Mouse (Mus musculus): ENCODE results near the gene Magi3.

Gene Magi3

GRCm38 (mm10) chr3:104189823-104190222 is 30.4 kb downstream of the Magi3 start:
- no peak for DNase-seq (ENCODE audit: low spot score)

DNA sequence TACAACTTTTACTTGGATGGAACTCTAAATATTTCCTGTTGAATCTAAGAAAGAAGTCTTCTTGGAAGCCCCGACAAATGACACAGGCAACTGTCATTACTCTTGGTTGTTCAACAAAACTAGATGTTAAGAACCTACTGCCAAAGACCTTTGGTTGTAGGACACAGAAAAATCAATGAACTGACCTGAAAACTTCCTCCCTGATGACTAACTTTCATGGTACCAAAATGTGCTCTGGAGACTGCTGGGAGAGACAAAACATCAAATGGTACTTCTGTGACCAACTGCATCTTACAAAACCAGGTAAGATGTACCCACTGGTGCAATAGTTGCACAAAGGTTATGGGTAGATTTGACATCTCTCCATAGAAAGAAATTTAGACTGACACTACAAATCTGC is 30.9 kb downstream of the Magi3 start:
- DNase-seq (ENCODE audit: low spot score): no peak

DNA sequence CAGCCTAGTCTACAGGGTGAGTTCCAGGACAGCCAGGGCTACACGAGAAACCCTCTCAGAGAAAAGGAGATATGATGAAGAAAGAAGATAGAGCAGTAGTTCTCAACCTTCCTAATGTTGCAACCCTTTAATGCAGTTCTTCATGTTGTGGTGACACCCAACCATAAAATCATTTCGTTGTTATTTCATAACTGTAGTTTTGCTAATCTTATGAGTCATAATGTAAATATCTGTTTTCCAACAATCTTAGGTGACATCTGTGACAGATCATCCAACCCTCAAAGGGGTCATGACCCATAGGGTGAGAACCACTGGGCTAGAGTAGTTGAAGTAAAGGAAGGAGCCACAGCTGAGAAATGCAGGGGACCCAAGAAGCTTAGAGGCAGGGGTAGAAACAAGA is 35.9 kb downstream of the Magi3 start:
- no peak for DNase-seq (ENCODE audit: low spot score)

DNA sequence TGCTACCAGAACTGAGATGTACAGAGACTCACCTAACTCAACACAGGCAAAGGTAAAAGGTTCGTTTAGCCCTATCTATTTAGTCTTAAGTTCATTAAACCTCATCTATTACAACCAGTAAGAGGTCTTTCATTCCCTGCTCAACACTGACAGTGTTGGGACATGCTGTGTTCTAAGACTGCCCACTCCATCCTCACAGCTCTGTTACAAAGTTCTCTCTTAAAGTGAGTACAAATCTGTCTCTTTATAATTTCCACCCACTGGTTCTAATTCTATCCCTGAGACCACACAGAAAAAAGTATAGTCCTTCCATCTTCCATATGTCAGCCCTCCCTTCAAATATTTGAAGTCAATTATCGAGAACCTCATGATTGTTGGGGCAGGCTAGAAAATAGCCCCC is 36.5 kb downstream of the Magi3 start:
- no peak for DNase-seq (ENCODE audit: low spot score)

DNA sequence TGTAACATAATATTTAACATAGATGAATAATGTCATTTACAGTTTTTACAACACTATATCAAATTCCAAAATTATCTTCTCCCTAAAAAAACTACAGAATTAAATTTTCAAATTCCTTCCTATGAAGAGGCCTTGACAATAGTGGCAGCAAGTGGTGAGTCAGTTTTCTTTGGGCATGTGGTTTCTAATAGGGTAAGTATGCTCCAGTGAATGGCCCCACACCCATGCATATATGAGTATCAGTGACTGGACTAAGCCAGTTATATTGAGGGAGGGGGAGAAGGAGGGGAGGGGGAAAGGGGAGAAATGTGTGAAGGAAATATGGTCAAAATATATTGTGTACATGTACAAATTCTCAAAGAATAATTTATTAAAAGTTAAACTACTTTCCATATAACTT is 37.5 kb downstream of the Magi3 start:
- no peak for DNase-seq (ENCODE audit: low spot score)

- no peak for DNase-seq (ENCODE audit: low spot score)
These were observed 58.8 kb downstream of the Magi3 start for GRCm38 (mm10) chr3:104161347-104161746.

- DNase-seq (ENCODE audit: low spot score): no peak
These were observed 59.6 kb downstream of the Magi3 start for GRCm38 (mm10) chr3:104160603-104161002.

DNA sequence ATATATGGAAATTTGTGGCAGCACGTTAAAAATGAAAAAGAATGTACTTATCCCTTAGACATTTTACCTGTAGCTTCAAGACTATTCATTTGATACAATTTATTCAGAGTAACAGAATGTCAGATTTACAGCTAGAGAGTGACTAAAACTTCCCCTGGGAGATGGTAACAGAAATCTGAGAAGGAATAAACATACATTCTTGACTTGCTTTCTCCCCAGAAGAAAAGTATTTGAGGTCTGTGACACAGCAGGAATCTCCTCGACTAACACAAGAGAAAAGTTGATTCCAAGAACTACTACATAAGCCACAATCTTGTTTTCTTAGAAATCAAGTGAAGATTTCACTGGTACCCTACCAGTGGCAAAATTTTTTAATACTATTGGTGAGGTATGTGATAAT is 70.0 kb downstream of the Magi3 start:
- DNase-seq (ENCODE audit: low spot score): no peak

GRCm38 (mm10) chr3:104142376-104142775 is 77.8 kb downstream of the Magi3 start:
- no peak for DNase-seq (ENCODE audit: low spot score)

GRCm38 (mm10) chr3:104138953-104139450 is 81.2 kb downstream of the Magi3 start:
- DNase-seq (ENCODE audit: low spot score): no peak

DNA sequence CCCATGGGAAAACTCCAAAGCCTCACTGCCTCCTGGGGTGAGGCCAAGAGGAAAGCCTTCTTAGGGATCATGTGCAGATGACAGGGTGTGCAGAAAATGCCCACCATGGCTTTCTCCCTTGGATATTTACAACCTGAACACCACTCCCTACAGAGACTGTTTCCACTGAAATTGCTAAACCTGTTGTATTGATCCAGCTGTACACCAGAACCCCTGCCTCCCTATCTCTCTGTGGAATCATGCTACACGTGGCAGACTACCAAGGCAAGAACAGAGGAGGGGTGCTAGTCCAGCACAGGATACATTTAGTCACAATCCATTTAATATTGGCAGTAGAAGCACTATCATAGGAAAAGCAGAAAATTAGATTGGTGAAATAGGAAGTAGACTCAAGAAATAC is 94.5 kb downstream of the Magi3 start:
- no peak for DNase-seq (ENCODE audit: low spot score)

DNA sequence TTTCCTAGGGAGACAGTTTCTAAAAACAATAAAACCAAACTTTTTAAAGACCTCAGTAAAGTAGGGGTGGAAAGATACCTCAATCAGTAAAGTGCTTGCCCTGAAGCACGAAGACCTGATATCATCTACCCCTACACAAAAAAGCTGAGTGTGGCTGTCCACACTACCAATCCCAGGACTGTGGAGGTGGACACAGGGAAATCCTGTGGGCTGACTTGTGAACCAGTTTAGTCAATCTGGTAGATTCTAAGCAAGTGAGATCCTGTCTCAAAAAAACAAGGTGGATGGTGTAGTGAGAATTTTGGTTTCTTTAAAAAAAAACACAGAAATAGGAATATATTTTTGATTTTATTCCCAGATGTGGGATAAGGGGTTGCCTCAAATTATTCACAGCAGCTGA is 96.3 kb downstream of the Magi3 start:
- no peak for DNase-seq (ENCODE audit: low spot score)

DNA sequence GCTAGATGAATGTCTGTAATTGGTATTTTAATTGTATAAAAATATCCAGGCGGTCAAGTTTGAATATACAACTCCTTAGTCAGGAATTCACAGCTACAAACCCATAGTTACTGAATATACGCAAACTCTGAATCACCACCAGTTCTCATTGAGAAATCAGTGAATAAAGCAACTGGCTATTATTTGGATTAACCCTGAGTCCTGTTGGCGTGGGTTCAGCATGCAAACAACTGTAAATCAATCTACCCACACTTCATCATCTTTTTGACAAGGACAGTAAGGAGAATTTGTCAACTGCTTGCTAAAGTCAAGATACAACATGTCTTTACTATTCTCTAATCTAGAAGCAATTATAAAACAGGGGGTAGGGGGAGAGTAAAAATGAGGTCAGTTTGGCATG is 110.7 kb downstream of the Magi3 start:
- no peak for DNase-seq (ENCODE audit: low spot score)

GRCm38 (mm10) chr3:104104942-104105341 is 115.2 kb downstream of the Magi3 start:
- DNase-seq (ENCODE audit: low spot score): no peak

DNA sequence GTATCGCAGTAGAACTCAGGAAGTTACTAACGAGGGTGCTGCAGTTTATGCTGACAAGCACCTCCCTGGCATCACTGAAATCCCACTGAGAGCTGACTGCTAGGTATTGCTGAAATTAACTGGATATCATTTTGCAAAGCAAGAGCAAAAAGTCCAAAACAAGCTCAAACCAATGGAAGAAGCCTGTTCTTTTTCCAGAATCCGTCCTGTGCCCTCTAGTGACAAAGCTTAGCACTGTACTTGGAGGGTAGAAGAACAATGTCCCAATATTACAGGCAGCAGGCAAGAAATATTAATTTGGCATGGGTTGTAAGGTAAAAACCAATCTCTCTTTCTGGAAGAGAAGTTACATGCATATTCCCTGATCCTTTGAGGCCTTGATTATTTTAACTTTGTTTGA is 118.5 kb downstream of the Magi3 start:
- DNase-seq (ENCODE audit: low spot score): no peak

DNA sequence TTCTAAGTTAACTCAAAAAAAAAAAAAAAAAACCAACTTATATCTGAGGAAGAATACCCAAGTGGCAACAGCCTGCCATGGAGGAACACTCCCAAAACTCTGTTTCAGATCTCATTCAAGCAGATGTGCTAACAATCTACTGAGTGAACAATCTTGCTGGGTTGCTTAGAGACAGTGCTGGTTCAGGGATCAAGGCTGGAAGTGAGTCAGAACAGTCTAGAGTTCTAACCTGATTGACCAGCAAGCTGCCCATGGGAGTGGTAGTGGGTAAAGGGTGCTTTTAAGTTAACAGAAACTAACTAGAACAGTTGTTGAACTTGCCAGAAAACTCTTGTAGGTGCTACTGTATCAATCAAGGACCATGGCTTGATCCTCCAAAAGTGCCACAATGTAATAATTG is 118.9 kb downstream of the Magi3 start:
- DNase-seq (ENCODE audit: low spot score): no peak

DNA sequence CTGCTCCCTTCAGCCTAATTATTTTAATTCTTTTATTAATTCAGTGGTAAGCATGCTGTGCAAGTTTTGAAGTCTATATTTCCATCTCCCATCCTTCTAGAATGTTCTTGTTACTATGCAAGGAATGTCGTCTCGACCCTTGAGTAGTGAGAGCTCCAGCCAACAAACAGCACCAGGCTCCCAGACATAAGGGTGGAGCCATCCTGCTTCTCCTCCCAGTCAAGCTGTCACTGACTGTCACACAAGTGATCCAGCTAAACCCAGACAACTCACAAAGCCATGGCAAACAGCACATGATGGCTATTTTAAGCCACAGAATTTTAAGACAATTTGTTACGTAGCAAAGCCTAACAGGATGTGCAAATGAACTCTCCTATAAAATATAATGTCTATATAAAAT is 124.2 kb downstream of the Magi3 start:
- DNase-seq (ENCODE audit: low spot score): no peak

DNA sequence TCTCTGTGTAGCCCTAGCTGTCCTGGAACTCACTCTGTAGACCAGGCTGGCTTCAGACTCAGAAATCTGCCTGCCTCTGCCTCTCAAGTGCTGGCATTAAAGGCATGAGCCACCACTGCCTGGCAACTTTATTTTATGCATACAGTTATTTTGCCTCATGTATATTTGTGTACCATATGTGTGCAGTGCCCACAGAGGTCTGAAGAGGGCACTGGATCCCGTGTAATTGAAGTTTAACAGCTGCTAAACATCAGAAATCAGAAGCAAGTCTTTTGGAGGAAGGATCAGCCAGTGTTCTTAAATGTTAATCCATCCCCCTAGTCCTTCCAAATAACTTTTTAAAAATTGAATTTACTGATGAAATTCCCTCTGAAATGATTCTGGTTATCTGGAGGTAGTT is 125.5 kb downstream of the Magi3 start:
- DNase-seq (ENCODE audit: low spot score): no peak

DNA sequence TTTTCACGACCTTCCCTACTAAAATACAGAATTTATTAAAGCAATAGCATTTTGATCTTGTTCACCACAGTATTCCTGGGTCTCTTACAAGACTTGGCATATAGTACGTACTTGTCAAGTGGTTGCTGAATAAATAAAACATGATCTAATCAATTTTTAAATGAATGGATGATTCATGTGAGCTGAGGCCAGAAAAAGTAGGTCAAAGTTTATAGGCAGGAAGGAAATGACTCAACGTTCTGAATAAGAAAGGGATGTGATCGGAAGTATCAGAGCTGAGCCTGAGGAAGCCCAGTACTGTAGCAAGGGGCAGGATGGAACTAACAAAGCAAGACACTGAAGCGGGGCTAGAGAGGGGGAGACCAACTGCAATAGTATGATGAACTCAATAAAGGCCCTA is 127.4 kb downstream of the Magi3 start:
- DNase-seq (ENCODE audit: low spot score): no peak

GRCm38 (mm10) chr3:104082031-104082430 is 138.1 kb downstream of the Magi3 start:
- no peak for DNase-seq (ENCODE audit: low spot score)

- no peak for DNase-seq (ENCODE audit: low spot score)
These were observed 141.4 kb downstream of the Magi3 start for GRCm38 (mm10) chr3:104078725-104079124.

- DNase-seq (ENCODE audit: low spot score): no peak
These were observed 150.8 kb downstream of the Magi3 start for GRCm38 (mm10) chr3:104069395-104069794.

DNA sequence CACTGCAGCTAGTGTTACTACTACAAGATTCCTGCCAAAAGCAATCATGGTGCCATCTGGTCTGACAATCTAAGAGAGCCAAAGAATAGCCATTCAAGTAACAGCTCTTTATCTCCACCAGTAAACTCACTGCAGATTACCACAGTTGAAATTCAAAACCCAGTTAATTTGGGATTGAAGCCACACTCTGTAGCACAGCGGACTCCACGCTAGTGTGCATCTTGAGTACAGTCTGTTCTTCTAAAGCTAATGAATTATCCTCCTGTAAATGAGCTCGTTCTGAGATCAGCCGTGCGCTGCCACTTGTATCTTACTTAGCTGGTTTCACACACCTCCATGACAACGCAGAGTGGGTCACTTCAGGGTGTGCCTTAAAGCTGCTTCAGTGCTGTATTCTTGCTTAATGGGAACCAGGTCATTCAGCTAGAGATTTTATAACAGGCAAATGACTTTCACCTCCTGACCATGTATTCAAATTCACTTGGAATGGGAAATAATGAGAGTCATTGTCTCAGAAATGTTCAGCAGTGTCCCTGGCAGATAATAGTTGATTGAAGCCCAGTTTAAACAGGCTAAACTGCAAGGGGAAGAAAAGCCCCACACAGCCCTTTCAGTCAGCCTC is 161.1 kb downstream of the Magi3 start:
- DNase-seq (ENCODE audit: low spot score): peak; percentile 49

DNA sequence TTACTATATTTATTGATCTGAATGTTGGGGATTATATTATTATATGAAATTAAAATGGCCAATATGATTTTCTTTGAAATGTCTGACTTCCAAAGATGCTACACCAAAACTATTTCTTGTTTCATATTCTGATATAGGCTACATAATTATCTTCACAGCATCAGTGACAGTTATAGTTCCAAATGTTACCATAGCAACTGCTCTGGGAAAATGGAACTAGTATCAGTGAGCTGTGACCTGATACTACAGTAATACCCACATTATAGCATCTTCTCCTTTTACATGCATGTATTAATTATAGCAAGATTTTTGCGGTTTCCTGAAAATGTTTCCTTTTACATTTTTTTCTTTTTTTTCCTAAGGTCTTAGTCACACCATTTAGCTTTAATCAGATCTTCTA is 187.4 kb downstream of the Magi3 start:
- DNase-seq (ENCODE audit: low spot score): no peak

DNA sequence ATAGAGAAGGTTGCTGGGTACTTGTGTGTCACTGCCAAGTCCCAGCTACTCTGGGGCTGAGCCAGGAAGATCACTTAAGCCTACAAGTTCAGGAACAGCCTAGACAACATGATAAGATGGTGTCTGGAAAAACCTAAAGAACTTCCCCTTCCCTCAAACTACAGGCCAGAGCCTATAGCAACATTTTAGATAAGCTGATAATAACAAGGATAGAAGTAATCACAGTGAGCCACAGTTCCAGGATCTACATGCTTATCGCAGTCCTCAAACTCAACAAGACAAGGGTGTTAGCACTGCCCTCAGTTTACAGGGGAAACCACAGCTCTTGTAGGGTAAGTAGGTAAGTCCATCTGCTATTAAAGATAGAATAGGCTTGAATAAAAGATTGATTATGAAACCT is 188.1 kb downstream of the Magi3 start:
- DNase-seq (ENCODE audit: low spot score): no peak

Measured in left cerebral cortex, adult 11 months (tissue).